Mouse (Mus musculus): ENCODE measurements around the gene Vps37d. TPM values are rescaled to one million over a fixed set of nuclear protein-coding genes. Genes with fewer than 3 reads are reported as not detected.
"Not testable (repeated sequence)": the region's sequence is repeated elsewhere in the genome, so short reads cannot be mapped to it uniquely, and the experiment has no call there.

Vps37d gene
- polyA plus RNA-seq, 1 experiment from 2014 or later, result 31.7 TPM

DNA sequence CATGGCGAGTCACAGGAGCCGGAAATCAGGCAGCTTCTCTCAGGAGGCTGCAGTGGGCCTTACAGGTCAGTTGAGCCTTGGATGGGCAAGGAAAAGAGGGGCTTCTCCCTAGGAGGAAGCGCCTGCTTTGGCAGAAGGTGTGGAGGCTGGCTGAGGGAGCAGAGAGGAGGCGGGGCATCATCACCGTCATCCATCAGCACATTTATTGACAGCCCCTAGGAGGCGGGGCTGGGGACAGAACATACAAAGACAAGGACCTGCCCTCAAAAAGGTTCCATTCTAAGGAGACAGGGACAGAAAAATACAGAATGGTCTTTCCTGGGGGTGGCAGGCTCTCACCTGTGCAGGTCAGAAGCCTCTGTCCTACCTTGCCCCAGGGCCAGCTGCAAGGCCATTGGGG, 5.3 kb downstream of the Vps37d start:
- H3K27me3 ChIP-seq, result no peaks in the 10 kb centered on the region
- H3K9me3 ChIP-seq, result no peaks in the 10 kb centered on the region
- no peak overlapping the region for H3K4me2 ChIP-seq
- H3K4me1 ChIP-seq (replicated peaks), result peaks cover 31% of the 10 kb centered on the region
- 63% methylated on average over 6 of the region's 6 CpGs for WGBS
- no peak for ATAC-seq (ENCODE audit: low read depth)
- no peak overlapping the region for H3K9ac ChIP-seq
- no peak overlapping the region for H3K27ac ChIP-seq (replicated peaks)
- no peak overlapping the region for H3K4me3 ChIP-seq
- peaks cover 67% of the 10 kb centered on the region for H3K36me3 ChIP-seq

DNA sequence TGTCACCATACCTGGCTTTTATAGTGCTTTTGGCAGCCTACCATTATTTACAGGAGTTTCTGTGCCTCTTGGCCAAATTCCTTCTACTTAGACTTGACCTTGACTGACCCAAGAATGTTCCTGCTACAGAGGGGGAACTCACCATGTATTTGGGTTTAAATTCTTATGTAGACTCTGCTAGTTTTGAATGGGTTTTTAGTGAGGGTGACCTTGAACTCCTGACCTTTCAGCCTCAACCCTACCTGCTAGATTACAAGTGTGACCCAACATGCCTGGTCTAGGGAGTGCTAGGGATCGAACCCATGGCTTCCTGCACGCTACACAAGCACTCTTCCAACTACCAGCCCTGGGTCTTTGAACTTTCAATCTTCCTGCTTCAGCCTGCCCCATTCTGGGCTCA, 6.0 kb downstream of the Vps37d start:
- Histone ChIP-seq H3K36me3 (peaks cover 73% of the 10 kb centered on the region), H3K4me3 (no peak overlapping the region), H3K27me3 (no peaks in the 10 kb centered on the region), H3K4me2 (no peak overlapping the region), H3K27ac (replicated peaks) (no peak overlapping the region), H3K9me3 (no peaks in the 10 kb centered on the region), H3K4me1 (replicated peaks) (peaks cover 29% of the 10 kb centered on the region), H3K9ac (no peak overlapping the region)
- no peak for ATAC-seq (ENCODE audit: low read depth)
- 93% methylated on average over 2 of the region's 2 CpGs for WGBS

DNA sequence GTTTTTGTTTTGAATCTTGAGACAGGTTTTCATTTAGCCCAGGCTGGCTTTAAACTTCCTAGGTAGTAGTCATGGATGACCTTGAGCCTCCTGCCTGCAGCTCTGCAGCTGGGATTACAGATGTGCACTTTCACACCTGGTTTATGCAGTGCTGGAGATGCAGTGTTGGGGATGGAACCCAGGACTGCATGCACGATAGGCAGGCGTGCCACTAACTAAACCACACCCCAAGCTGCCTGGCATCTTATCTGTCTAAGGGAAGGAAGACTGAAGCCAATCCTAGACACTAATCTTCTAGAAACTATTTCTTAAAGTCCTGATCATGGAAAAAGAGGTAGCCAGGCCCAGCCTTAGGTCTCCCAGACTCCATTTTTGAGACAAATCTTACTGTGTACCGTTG, 7.6 kb downstream of the Vps37d start:
- H3K9me3 ChIP-seq, result no peaks in the 10 kb centered on the region
- H3K9ac ChIP-seq, result no peak overlapping the region
- no peaks in the 10 kb centered on the region for H3K27me3 ChIP-seq
- no peak overlapping the region for H3K27ac ChIP-seq (replicated peaks)
- no peak overlapping the region for H3K4me2 ChIP-seq
- peaks cover 69% of the 10 kb centered on the region for H3K36me3 ChIP-seq
- ATAC-seq (ENCODE audit: low read depth), result no peak
- H3K4me3 ChIP-seq, result no peak overlapping the region
- H3K4me1 ChIP-seq (replicated peaks), result peaks cover 26% of the 10 kb centered on the region
- 92% methylated on average over 3 of the region's 3 CpGs for WGBS

DNA sequence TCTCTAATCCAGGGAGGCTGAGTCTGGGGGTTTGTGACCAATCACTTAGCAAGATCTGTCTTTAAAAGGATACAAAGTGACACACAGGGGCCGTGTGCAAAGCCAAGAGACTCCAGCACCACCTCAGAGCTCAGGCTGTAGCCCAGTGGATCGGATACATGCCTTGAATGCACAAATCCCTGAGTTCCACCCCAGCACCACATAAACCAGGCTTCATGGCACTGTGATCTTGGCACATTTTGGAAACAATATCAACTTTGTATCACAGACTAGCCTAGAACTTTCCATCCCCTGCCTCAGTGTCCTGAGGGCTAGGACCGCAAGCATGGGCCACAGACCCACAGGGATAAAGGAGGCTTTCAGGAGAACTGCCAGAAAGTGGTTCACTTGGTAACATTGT, 12.1 kb downstream of the Vps37d start:
- Histone ChIP-seq H3K9me3 (no peaks in the 10 kb centered on the region), H3K27ac (replicated peaks) (no peak overlapping the region), H3K27me3 (no peaks in the 10 kb centered on the region), H3K9ac (no peak overlapping the region), H3K4me3 (no peak overlapping the region), H3K4me1 (replicated peaks) (peaks cover 27% of the 10 kb centered on the region), H3K4me2 (0 out of 2 replicates have a peak overlapping the region, but pooled peaks have one; percentile 95), H3K36me3 (peaks cover 32% of the 10 kb centered on the region)
- no peak for ATAC-seq (ENCODE audit: low read depth)
- 97% methylated on average over 3 of the region's 3 CpGs for WGBS

DNA sequence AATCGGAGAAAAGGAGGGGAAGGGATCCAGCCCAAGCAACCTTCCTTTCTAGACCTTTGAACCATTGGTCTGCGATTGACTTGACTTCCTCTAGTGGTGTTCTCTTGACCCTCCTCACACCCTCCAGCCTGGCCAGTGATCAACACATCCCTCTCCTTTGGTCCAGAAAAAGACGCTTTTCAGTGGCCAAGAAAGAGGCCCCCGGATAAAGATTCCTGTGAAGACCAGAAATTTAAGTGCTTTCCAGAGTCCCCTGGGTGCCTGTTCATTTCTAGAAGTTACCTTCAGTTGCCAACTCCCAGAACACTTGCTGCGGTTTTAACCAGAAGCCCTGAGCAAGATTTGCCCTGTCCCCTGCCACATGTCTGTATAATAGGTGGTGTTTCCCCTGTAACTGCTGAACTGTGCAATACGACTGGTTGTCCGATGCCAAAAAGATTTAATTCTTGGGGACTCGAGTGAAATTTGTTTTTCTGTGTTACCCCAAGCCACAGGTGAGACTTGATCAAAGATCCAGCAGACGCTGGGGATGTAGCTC, 13.1 kb downstream of the Vps37d start, which contains the start of gene Bud23:
TSS of gene Bud23 (minus strand) at position 51 of the 538 bp plus-strand sequence.
- ATAC-seq (ENCODE audit: low read depth); H3K9me3 ChIP-seq; H3K27me3 ChIP-seq: not testable (repeated sequence)
- H3K4me3 ChIP-seq, result peak within 1 kb of the TSS; percentile 97
- 80% methylated on average over 9 of the region's 9 CpGs for WGBS
- H3K27ac ChIP-seq (replicated peaks), result peak within 1 kb of the TSS; percentile 74
- peak within 1 kb of the TSS; percentile 87 for H3K9ac ChIP-seq
- H3K4me1 ChIP-seq (replicated peaks), result peaks cover 27% of the 10 kb centered on the region
- peaks cover 36% of the 10 kb centered on the region for H3K36me3 ChIP-seq
- H3K4me2 ChIP-seq, result peak within 1 kb of the TSS; percentile 95

DNA sequence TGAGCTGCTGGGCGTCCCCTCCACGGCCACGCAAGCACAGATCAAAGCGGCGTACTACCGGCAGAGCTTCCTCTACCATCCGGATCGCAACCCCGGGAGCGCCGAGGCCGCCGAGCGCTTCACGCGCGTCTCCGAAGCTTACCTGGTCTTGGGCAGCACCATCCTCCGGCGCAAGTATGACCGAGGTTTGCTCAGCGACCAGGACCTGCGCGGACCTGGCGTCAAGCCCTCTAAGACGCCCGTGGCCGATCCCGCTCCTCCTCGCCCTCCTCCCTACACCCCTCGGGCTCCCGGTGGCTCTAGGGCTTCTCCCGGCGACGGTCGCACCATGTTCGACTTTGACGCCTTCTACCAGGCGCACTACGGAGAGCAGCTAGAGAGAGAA, 13.7 kb downstream of the Vps37d start:
- WGBS, result 0% methylated on average over 40 of the region's 40 CpGs
- no peaks in the 10 kb centered on the region for H3K9me3 ChIP-seq

DNA sequence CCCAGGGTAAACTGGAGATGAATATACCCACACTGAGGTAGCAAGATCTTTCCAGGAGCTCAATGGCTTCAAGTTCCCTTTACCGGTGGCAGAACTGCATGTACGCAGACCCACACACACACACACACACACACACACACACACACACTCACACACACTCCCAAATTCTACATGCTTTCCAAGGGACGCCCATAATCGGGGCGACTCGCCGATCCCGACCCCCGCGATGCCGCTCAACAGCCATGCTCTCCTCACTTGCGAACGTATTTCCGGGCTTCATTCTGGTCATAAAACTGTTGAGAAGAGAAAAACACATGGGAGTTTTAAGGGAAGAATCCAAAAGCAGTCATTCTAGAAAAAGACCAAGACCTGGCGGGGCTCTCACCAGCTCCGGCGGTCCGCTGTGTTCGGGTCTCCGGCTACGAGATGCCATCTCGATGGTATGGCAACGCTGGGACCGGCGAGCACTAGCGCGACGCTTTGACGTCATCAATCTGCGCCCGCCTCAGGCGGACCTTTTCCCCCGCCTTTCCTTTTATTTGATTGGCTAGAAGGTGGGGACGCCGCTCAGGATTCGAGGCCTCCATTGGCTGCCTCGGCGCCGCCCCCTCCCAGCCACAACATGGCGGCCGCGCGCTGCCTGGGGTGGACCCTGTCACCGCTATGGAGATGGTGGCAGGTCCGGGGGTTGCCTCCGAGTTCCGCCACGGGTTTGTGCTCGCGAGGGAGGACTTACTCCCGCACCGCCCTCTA, 14.3 kb downstream of the Vps37d start, which contains the start of gene Dnajc30:
TSS of gene Dnajc30 (plus strand) at position 574 of the 753 bp plus-strand sequence.
- Histone ChIP-seq H3K9me3 (no peaks in the 10 kb centered on the region), H3K4me2 (peak within 1 kb of the TSS; percentile 95), H3K27me3 (no peaks in the 10 kb centered on the region), H3K4me1 (replicated peaks) (peaks cover 27% of the 10 kb centered on the region), H3K9ac (peak within 1 kb of the TSS; percentile 87), H3K27ac (replicated peaks) (peak within 1 kb of the TSS; percentile 74), H3K4me3 (peak within 1 kb of the TSS; percentile 97), H3K36me3 (peaks cover 48% of the 10 kb centered on the region)
- peak; percentile 98 for ATAC-seq (ENCODE audit: low read depth)
- WGBS, result under 1% methylated on average over 52 of the region's 52 CpGs

More for the DNA sequence above, 13.7 kb downstream of the Vps37d start:
- peak overlapping the region; percentile 74 for H3K27ac ChIP-seq (replicated peaks)
- peaks cover 27% of the 10 kb centered on the region for H3K4me1 ChIP-seq (replicated peaks)
- peak overlapping the region; percentile 87 for H3K9ac ChIP-seq
- H3K27me3 ChIP-seq, result no peaks in the 10 kb centered on the region
- peak; percentile 47 for ATAC-seq (ENCODE audit: low read depth)
- H3K36me3 ChIP-seq, result peaks cover 42% of the 10 kb centered on the region
- peak overlapping the region; percentile 97 for H3K4me3 ChIP-seq
- H3K4me2 ChIP-seq, result peak overlapping the region; percentile 95

DNA sequence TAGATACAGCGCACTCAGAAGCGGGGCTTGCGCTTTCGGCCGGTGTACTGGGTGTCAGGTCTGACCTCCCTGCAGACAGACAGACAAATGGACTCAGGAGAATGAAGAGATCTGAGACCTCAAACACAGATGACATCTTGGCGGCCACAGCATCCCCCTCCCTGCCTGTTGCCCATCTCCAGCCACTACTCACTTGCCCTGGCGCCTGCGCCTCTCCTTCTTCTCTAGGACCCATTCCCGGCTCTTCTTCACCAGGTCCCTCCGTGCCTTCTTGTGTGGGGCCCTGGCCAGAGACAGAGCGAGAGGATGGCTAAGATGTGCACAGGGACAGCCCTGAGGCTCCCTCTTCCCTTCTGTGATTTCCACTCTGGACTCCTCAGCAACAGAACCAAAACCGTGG, 24.7 kb downstream of the Vps37d start:
- no peak overlapping the region for H3K9ac ChIP-seq
- peaks cover 93% of the 10 kb centered on the region for H3K36me3 ChIP-seq
- WGBS, result 92% methylated on average over 12 of the region's 12 CpGs
- no peaks in the 10 kb centered on the region for H3K9me3 ChIP-seq
- no peak overlapping the region for H3K27ac ChIP-seq (replicated peaks)
- ATAC-seq (ENCODE audit: low read depth), result no peak
- no peak overlapping the region for H3K4me2 ChIP-seq
- H3K27me3 ChIP-seq, result no peaks in the 10 kb centered on the region
- H3K4me3 ChIP-seq, result no peak overlapping the region
- H3K4me1 ChIP-seq (replicated peaks), result no peaks in the 10 kb centered on the region

DNA sequence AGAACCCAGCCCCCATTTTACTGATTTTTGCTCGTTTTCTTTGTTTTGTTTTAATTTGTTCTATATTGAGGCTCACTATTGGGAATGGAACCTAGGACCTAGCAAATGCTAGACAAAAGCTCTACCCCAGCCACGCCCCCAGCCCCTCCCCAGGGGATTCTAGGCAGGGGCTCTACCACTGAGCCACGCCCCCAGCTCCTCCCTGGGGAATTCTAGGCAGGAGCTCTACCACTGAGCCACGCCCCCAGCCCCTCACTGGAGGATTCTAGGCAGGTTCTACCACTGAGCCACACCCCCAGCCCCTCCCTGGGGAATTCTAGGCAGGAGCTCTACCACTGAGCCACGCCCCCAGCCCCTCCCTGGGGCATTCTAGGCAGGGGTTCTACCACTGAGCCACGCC, 28.8 kb downstream of the Vps37d start:
- H3K36me3 ChIP-seq, result peaks cover 77% of the 10 kb centered on the region
- 92% methylated on average over 6 of the region's 6 CpGs for WGBS

DNA sequence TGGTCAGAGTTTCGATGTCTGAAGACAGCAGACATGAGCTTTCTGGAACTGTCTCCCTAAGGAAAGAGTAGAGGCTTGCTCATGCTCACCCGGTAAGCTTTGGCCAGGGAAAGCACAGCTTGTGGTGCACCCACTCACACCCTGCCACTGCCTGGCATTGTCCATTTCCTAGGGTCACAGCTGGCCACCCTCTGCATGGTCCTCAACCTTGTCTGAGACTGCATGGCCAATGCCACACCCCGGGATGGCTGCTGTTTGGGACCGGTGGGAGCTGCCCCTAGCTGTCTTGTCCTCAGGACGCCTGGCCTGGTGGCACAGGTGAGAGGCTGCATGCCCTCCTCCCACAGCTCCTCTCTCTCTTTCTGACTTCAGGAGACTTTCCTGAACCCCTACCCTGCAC, 29.5 kb downstream of the Vps37d start:
- Histone ChIP-seq H3K27me3 (no peaks in the 10 kb centered on the region), H3K36me3 (peaks cover 74% of the 10 kb centered on the region), H3K4me2 (no peak overlapping the region), H3K9ac (no peak overlapping the region), H3K9me3 (no peaks in the 10 kb centered on the region), H3K4me1 (replicated peaks) (no peaks in the 10 kb centered on the region), H3K4me3 (no peak overlapping the region), H3K27ac (replicated peaks) (no peak overlapping the region)
- ATAC-seq (ENCODE audit: low read depth), result no peak
- whole genome bisulfite sequencing, result 92% methylated on average over 5 of the region's 5 CpGs

More for the DNA sequence above, 28.8 kb downstream of the Vps37d start:
- not testable (repeated sequence) for H3K27me3 ChIP-seq; H3K4me1 ChIP-seq (replicated peaks); H3K4me3 ChIP-seq; H3K9ac ChIP-seq; H3K27ac ChIP-seq (replicated peaks); ATAC-seq (ENCODE audit: low read depth); H3K4me2 ChIP-seq; H3K9me3 ChIP-seq

DNA sequence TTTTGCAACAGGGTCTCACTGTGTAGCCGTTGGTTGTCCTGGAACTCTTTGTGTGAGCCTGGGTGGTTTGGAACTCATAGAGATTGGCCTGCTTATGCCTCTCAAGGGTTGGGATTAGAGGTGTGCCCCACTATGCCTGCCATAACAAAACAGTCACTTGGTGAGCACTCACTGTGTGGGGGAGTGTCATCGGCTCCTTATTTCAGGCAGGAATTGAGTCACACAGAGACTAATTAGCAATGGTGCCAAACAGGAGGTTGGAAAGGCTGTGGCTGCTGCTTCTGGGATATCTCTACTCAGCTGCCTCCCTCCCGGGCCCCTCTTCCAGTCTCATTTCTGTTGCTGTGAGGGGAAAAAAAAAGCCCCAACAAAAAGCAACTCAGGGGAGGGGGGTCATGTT, 33.5 kb downstream of the Vps37d start:
- no peak overlapping the region for H3K4me3 ChIP-seq
- no peaks in the 10 kb centered on the region for H3K9me3 ChIP-seq
- H3K36me3 ChIP-seq, result peaks cover 37% of the 10 kb centered on the region
- no peak for ATAC-seq (ENCODE audit: low read depth)
- H3K27ac ChIP-seq (replicated peaks), result no peak overlapping the region
- 93% methylated on average over 3 of the region's 3 CpGs for WGBS
- no peak overlapping the region for H3K9ac ChIP-seq
- H3K4me1 ChIP-seq (replicated peaks), result no peaks in the 10 kb centered on the region
- H3K4me2 ChIP-seq, result no peak overlapping the region
- no peaks in the 10 kb centered on the region for H3K27me3 ChIP-seq

DNA sequence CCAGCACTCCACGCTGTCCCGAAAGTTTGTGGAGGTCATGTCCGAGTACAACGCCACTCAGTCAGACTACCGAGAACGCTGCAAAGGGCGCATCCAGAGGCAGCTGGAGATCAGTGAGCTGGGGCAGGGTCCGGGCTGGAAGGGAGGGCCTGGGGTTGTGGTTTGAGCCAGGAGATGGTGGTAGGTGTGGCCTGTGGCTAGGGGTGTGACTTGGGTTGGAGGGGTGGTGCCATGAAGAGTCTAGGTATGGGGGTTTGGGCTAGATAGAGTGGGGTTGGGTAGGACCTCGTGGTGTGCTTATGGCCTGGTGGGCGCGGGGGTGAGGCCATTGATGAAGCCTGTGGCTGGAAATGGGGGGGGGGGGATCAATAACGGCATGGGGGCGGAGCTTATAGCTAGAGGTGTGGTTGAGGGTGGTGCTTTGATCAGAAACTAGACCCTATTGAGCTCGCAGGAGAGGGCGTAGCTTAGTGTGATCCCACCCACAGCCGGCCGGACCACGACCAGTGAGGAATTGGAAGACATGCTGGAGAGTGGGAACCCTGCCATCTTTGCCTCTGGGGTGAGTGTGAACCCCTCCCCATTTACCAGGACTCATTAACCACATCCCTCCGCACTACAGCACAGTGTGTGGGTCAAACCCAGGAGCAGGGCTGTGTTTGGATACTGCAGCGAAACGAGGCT, 35.8 kb downstream of the Vps37d start:
- H3K27me3 ChIP-seq, result no peaks in the 10 kb centered on the region
- WGBS, result 22% methylated on average over 21 of the region's 21 CpGs
- no peaks in the 10 kb centered on the region for H3K9me3 ChIP-seq
- H3K4me3 ChIP-seq, result no peak overlapping the region
- H3K27ac ChIP-seq (replicated peaks), result no peak overlapping the region
- peaks cover 37% of the 10 kb centered on the region for H3K36me3 ChIP-seq
- no peak overlapping the region for H3K4me2 ChIP-seq
- H3K4me1 ChIP-seq (replicated peaks), result no peaks in the 10 kb centered on the region
- no peak for ATAC-seq (ENCODE audit: low read depth)
- H3K9ac ChIP-seq, result no peak overlapping the region

Data from neural tube, embryonic 13.5 days (tissue).